Mouse (Mus musculus) myocyte (in vitro differentiated cells): ENCODE results near the gene Smok3b.

ENCODE experiments used
- CEBPB ChIP-seq: IDR thresholded peaks from 2 replicates; pipeline ENCODE4 v1.6.1; 2011; ENCODE audit warnings: mild to moderate bottlenecking, moderate library complexity; ENCODE audit not compliant: poor library complexity, insufficient read depth, severe bottlenecking
- E2F4 ChIP-seq: IDR thresholded peaks from one replicate; pipeline ENCODE4 v1.6.1; 2011; ENCODE audit warnings: mild to moderate bottlenecking, control low read depth, moderate library complexity; ENCODE audit not compliant: insufficient read depth
- MAX ChIP-seq: IDR thresholded peaks from one replicate; pipeline ENCODE4 v1.6.1; 2011; ENCODE audit warnings: low read depth, mild to moderate bottlenecking, control low read depth
- MYOD1 ChIP-seq, 3 experiments: IDR thresholded peaks; one replicate each; pipeline ENCODE4 v1.6.1; 2011; ENCODE audit warnings: control low read depth in 2 of 3, low read depth in 2 of 3, mild to moderate bottlenecking in 2 of 3, moderate library complexity in 1 of 3; ENCODE audit not compliant: insufficient read length in 2 of 3, control insufficient read depth in 1 of 3
- MYOG ChIP-seq, 3 experiments: IDR thresholded peaks; one replicate each; pipeline ENCODE4 v1.6.1; 2011; ENCODE audit warnings: control low read depth in 2 of 3, low read depth in 2 of 3, mild to moderate bottlenecking in 2 of 3; ENCODE audit not compliant: insufficient read length in 2 of 3, control insufficient read depth in 1 of 3, insufficient read depth in 1 of 3
- POLR2A ChIP-seq: IDR thresholded peaks from one replicate; pipeline ENCODE4 v1.6.1; 2011; ENCODE audit warnings: low read depth, mild to moderate bottlenecking, control low read depth, moderate library complexity; ENCODE audit not compliant: insufficient read length
- POLR2AphosphoS2 ChIP-seq: IDR thresholded peaks from one replicate; pipeline ENCODE4 v1.6.1; 2011; ENCODE audit warnings: low read depth, control low read depth; ENCODE audit not compliant: insufficient read length
- REST ChIP-seq: IDR thresholded peaks from one replicate; pipeline ENCODE4 v1.6.1; 2011; ENCODE audit warnings: mild to moderate bottlenecking, control low read depth, moderate library complexity; ENCODE audit not compliant: insufficient read depth, insufficient read length
- TCF12 ChIP-seq: IDR thresholded peaks from one replicate; pipeline ENCODE4 v1.6.1; 2011; ENCODE audit warnings: mild to moderate bottlenecking, control low read depth; ENCODE audit not compliant: poor library complexity, insufficient read depth, severe bottlenecking
- USF1 ChIP-seq: IDR thresholded peaks from one replicate; pipeline ENCODE4 v1.6.1; 2011; ENCODE audit warnings: low read depth, mild to moderate bottlenecking, control low read depth, moderate library complexity

- TF ChIP-seq USF1 (no peak), MYOG (IDR thresholded peaks at IDR 0.05; ENCODE audit: control insufficient read depth in 1 of 3, insufficient read depth in 1 of 3, insufficient read length in 2 of 3, low read depth in 2 of 3) (no peak), TCF12 (no peak), CEBPB (no peak), POLR2A (no peak), MYOD1 (IDR thresholded peaks at IDR 0.05; ENCODE audit: control insufficient read depth in 1 of 3, insufficient read length in 2 of 3, low read depth in 2 of 3) (no peak), POLR2AphosphoS2 (no peak), E2F4 (no peak), MAX (no peak), REST (no peak)
Observed at GRCm38 (mm10) chr5:138083936-138084335, 62.7 kb downstream of the Smok3b start.
